Mouse (Mus musculus) lung, postnatal 0 days (tissue): ENCODE measurements at regions not wholly inside any gene's neighbourhood (a gene's known extent, or its start where the extent isn't known, plus 50 kb on each side); places are given as distances from the start of the nearest gene placed in this dataset.

ENCODE experiments used
- ATAC-seq: fragments of 200-750 bp; cut with Nextera tagmentation; 2 replicates; pipeline ENCODE4 v1.8.0; 2017; ENCODE audit warnings: moderate library complexity
- DNase-seq: peaks from one replicate; pipeline ENCODE4 v3.0.0-alpha.2; 2016; ENCODE audit warnings: low spot score
- H3K27ac ChIP-seq: fragments of 300-500 bp; sonication (generic); 2 replicates; pipeline ENCODE4 v1.5.1; 2014; ENCODE audit warnings: antibody characterized with exemption, mild to moderate bottlenecking, low read length, mixed read lengths
- H3K27me3 ChIP-seq: fragments of 300-500 bp; sonication (generic); replicated peaks from 2 replicates; pipeline ENCODE4 v1.6.1; 2014; ENCODE audit warnings: low read length, mixed read lengths; ENCODE audit not compliant: insufficient read depth
- H3K36me3 ChIP-seq: fragments of 300-500 bp; sonication (generic); 2 replicates; pipeline ENCODE4 v1.6.1; 2014; ENCODE audit warnings: low read length, mixed read lengths; ENCODE audit not compliant: insufficient read depth
- H3K4me1 ChIP-seq: fragments of 300-500 bp; sonication (generic); 2 replicates; pipeline ENCODE4 v1.6.1; 2014; ENCODE audit warnings: antibody characterized with exemption, low read depth, low read length, mixed read lengths; ENCODE audit not compliant: insufficient read depth
- H3K4me2 ChIP-seq: fragments of 300-500 bp; sonication (generic); replicated peaks from 2 replicates; pipeline ENCODE4 v1.6.1; 2014; ENCODE audit warnings: low read depth, mild to moderate bottlenecking, low read length, moderate library complexity, mixed read lengths
- H3K4me3 ChIP-seq: fragments of 300-500 bp; sonication (generic); 2 replicates; pipeline ENCODE4 v1.5.1; 2014; ENCODE audit warnings: low read depth, low read length
- H3K9ac ChIP-seq: fragments of 300-500 bp; sonication (generic); replicated peaks from 2 replicates; pipeline ENCODE4 v1.6.1; 2014; ENCODE audit warnings: low read depth, mild to moderate bottlenecking
- H3K9me3 ChIP-seq: fragments of 300-500 bp; sonication (generic); 2 replicates; pipeline ENCODE4 v1.6.1; 2016; ENCODE audit warnings: low read length, mixed read lengths
- CTCF ChIP-seq: IDR thresholded peaks from 2 replicates; pipeline ENCODE4 v1.5.1; 2016; ENCODE audit warnings: antibody characterized with exemption, mild to moderate bottlenecking
- EP300 ChIP-seq: IDR thresholded peaks from 2 replicates; pipeline ENCODE4 v1.6.1; 2016; ENCODE audit warnings: antibody characterized with exemption, mild to moderate bottlenecking, control low read depth
- WGBS: fragments of 180-500 bp; shearing (Covaris S2); extraction: QIAGEN DNeasy Blood & Tissue Kit; methylation state at CpG from one replicate; pipeline ENCODE4 v1.1.7; 2014; 5-methylcytosine and 5-hydroxymethylcytosine counted together

GRCm38 (mm10) chr2:71694758-71695310, 50.6 kb upstream of the Itga6 start:
- Histone ChIP-seq H3K4me2 (no peak overlapping the region), H3K4me3 (no peak overlapping the region), H3K9ac (no peak overlapping the region), H3K27me3 (no peaks in the 10 kb centered on the region), H3K4me1 (no peaks in the 10 kb centered on the region), H3K9me3 (no peaks in the 10 kb centered on the region), H3K27ac (no peak overlapping the region), H3K36me3 (no peaks in the 10 kb centered on the region)
- WGBS: 51% methylated on average over 6 of the region's 6 CpGs
- DNase-seq: no peak
- ATAC-seq: no peak
- TF ChIP-seq EP300: no peak
- no peak for TF ChIP-seq CTCF
